In genomic region chr2:101906379-101906690, GRCm38 (mm10) we compare ENCODE assay signal across 8 mouse cellular contexts. TPM values are rescaled to one million over a fixed set of nuclear protein-coding genes. Genes with fewer than 3 reads are reported as not detected.
A peak's percentile ranks its signal among the peaks of the same experiment; 100 is the strongest.
DNase-seq lines count a peak whose midpoint lies in the region; ATAC-seq and TF ChIP-seq lines count a peak whose summit lies in the region.

No protein-coding gene starts in this region.

- no peaks in the 10 kb centered on the region for H3K4me1 ChIP-seq in liver, embryonic 13.5 days (replicated peaks)
- H3K4me1 ChIP-seq in thymus, adult 2 months (replicated peaks; ENCODE audit: control insufficient read depth, insufficient read depth, low read length), result peaks cover 16% of the 10 kb centered on the region

- no peak overlapping the region for H3K9ac ChIP-seq in liver, embryonic 13.5 days

- DNase-seq in cerebellum, adult 11 months, result peak; percentile 44
- no peak for DNase-seq in cerebellum, postnatal 4 days (ENCODE audit: low spot score in 2 of 2)
- peak; percentile 13 for DNase-seq in thymus, postnatal 0 days (ENCODE audit: low spot score)
- no peak for DNase-seq in thymus, adult 18-20 months
- no peak for DNase-seq in liver, embryonic 13.5 days
- no peak for DNase-seq in thymus, adult 2 months
- DNase-seq in right cerebral cortex, postnatal 4 days, result no peak
- DNase-seq in ovary, adult 18-20 months (ENCODE audit: low spot score), result no peak

- 60% methylated on average over 5 of the region's 5 CpGs for WGBS in liver, embryonic 13.5 days (ENCODE audit: insufficient replicate concordance)
- WGBS in thymus, adult 2 months, result 84% methylated on average over 5 of the region's 5 CpGs

- TF ChIP-seq POLR2A in thymus, adult 2 months (IDR thresholded peaks at IDR 0.05; ENCODE audit: control insufficient read depth, extremely low read depth, insufficient read depth, low read length, poor library complexity), result no peak

- TF ChIP-seq CTCF in thymus, adult 2 months (IDR thresholded peaks at IDR 0.05; ENCODE audit: borderline replicate concordance, control insufficient read depth, extremely low read depth, insufficient read depth, low read length, poor library complexity), result no peak

- H3K9me3 ChIP-seq in liver, embryonic 13.5 days (replicated peaks), result no peaks in the 10 kb centered on the region

- no peak overlapping the region for H3K4me3 ChIP-seq in liver, embryonic 13.5 days (replicated peaks)
- no peak overlapping the region for H3K4me3 ChIP-seq in thymus, adult 2 months (ENCODE audit: control insufficient read depth, insufficient read depth, low read length)

- H3K4me2 ChIP-seq in liver, embryonic 13.5 days, result 0 out of 2 replicates have a peak overlapping the region, but pooled peaks have one; percentile 9

- H3K27ac ChIP-seq in liver, embryonic 13.5 days, result no peak overlapping the region
- no peak overlapping the region for H3K27ac ChIP-seq in thymus, adult 2 months (ENCODE audit: control insufficient read depth, insufficient read depth, low read length)

- peaks cover 7% of the 10 kb centered on the region; the same call in 1 of the 2 replicates for H3K36me3 ChIP-seq in liver, embryonic 13.5 days
- no peaks in the 10 kb centered on the region for H3K36me3 ChIP-seq in thymus, adult 2 months (ENCODE audit: control insufficient read depth, insufficient read depth, low read length)

- ATAC-seq in liver, embryonic 13.5 days (ENCODE audit: low read depth), result no peak

- H3K27me3 ChIP-seq in liver, embryonic 13.5 days, result no peaks in the 10 kb centered on the region
- no peaks in the 10 kb centered on the region for H3K27me3 ChIP-seq in thymus, adult 2 months (ENCODE audit: control insufficient read depth, insufficient read depth, low read length)

RNA-seq across cellular contexts. Expression of gene Commd9, which starts 20.3 kb away (rescaled TPM):
- polyA plus RNA-seq in thymus, postnatal 0 days (2015; fragmentation: Nextera tagmentation; extraction: Ambion mirVana), result 53.0 and 59.3 TPM in 2 replicates
- 26.8 and 27.5 TPM in 2 replicates for polyA plus RNA-seq in liver, embryonic 13.5 days (2015; fragmentation: Nextera tagmentation; extraction: Ambion mirVana)
- polyA plus RNA-seq in thymus, adult 2 months (2012; rRNA removed), result 50.4 and 53.2 TPM in 2 replicates

RNA-seq across cellular contexts. Expression of gene Prr5l, which starts 23.5 kb away (rescaled TPM):
- 4.5 and 5.1 TPM in 2 replicates for polyA plus RNA-seq in thymus, postnatal 0 days (2015; fragmentation: Nextera tagmentation; extraction: Ambion mirVana)
- polyA plus RNA-seq in liver, embryonic 13.5 days (2015; fragmentation: Nextera tagmentation; extraction: Ambion mirVana), result 4.1 and 4.3 TPM in 2 replicates
- 9.2 and 10.7 TPM in 2 replicates for polyA plus RNA-seq in thymus, adult 2 months (2012; rRNA removed)

Comparison
In these comparisons a context has a peak if more than half of its experiments do, and no peak if none do; other contexts are left out.
1. DNase-seq: peak in cerebellum, adult 11 months (single experiment) and thymus, postnatal 0 days (single experiment); none in cerebellum, postnatal 4 days (0 of 2), thymus, adult 18-20 months (0 of 2), liver, embryonic 13.5 days (single experiment), thymus, adult 2 months (single experiment), right cerebral cortex, postnatal 4 days (single experiment) and ovary, adult 18-20 months (single experiment).